Mouse (Mus musculus) embryonic fibroblast, embryonic 13.5 days (primary cell): ENCODE measurements at regions not wholly inside any gene's neighbourhood (a gene's known extent, or its start where the extent isn't known, plus 50 kb on each side); places are given as distances from the start of the nearest gene placed in this dataset.

Experiments
- CTCF ChIP-seq: IDR thresholded peaks from 2 replicates; pipeline ENCODE4 v1.5.1; 2011; ENCODE audit warnings: mild to moderate bottlenecking, control low read depth, low read length, moderate library complexity, borderline replicate concordance; ENCODE audit not compliant: insufficient read depth
- POLR2A ChIP-seq: IDR thresholded peaks from 2 replicates; pipeline ENCODE4 v1.6.1; 2011; ENCODE audit warnings: low read depth, mild to moderate bottlenecking, control low read depth, low read length, moderate library complexity

- TF ChIP-seq POLR2A (no peak), CTCF (no peak)
Observed at GRCm38 (mm10) chr11:56215706-56216105, 174.9 kb upstream of the Nmur2 start.
